Mouse (Mus musculus) layer of hippocampus, adult 2 months (tissue): Measurements from ENCODE around the gene Oard1. TPM values are rescaled to one million over a fixed set of nuclear protein-coding genes. Genes with fewer than 3 reads are reported as not detected.

ENCODE experiments used
- DNase-seq, 2 experiments: peaks; one replicate each; pipeline ENCODE4 v3.0.0; 2022; ENCODE audit warnings: low spot score in 2 of 2
- H3K27ac ChIP-seq: fragments of 200-600 bp; 2 replicates; pipeline ENCODE4 v1.8.1; 2022
- H3K4me3 ChIP-seq: fragments of 200-600 bp; 2 replicates; pipeline ENCODE4 v1.8.1; 2022; ENCODE audit warnings: mild to moderate bottlenecking
- CTCF ChIP-seq: fragments of 200-600 bp; conservative IDR thresholded peaks from 2 replicates; pipeline ENCODE4 v1.8.1; 2022; ENCODE audit warnings: antibody characterized with exemption, mild to moderate bottlenecking, moderate library complexity
- total RNA-seq, 2 experiments: library from RNA; stranded (reverse); gene quantifications; 2 replicates each; pipeline ENCODE4 v1.2.3; 2021

Oard1 gene
- total RNA-seq, 2 experiments from 2014 or later: 11.1 to 15.1 TPM

- DNase-seq: no peak
- no peak for TF ChIP-seq CTCF
- no peak overlapping the region for H3K27ac ChIP-seq
- H3K4me3 ChIP-seq: no peak overlapping the region
These were observed 20.4 kb upstream of the Oard1 start for GRCm38 (mm10) chr17:48389442-48389841.

- DNase-seq: no peak
- no peak overlapping the region for H3K27ac ChIP-seq
- no peak overlapping the region for H3K4me3 ChIP-seq
- no peak for TF ChIP-seq CTCF
These were observed 18.4 kb upstream of the Oard1 start for GRCm38 (mm10) chr17:48391446-48391845.

GRCm38 (mm10) chr17:48392616-48393015 lies 17.2 kb upstream of the Oard1 start:
- no peak for TF ChIP-seq CTCF
- Histone ChIP-seq H3K4me3 (no peak overlapping the region), H3K27ac (0 out of 2 replicates have a peak overlapping the region, but pooled peaks have one; percentile 1)
- peak in 1 of 2 experiments; percentile 39 for DNase-seq

- Histone ChIP-seq H3K4me3 (no peak overlapping the region), H3K27ac (no peak overlapping the region)
- no peak for TF ChIP-seq CTCF
- no peak for DNase-seq
These were observed 8.1 kb upstream of the Oard1 start for GRCm38 (mm10) chr17:48401710-48402109.

- no peak for TF ChIP-seq CTCF
- no peak overlapping the region for H3K4me3 ChIP-seq
- no peak for DNase-seq
- H3K27ac ChIP-seq: no peak overlapping the region
These were observed 7.1 kb upstream of the Oard1 start for GRCm38 (mm10) chr17:48402751-48403150.

- Histone ChIP-seq H3K4me3 (no peak overlapping the region), H3K27ac (no peak overlapping the region)
- no peak for TF ChIP-seq CTCF
- DNase-seq: no peak
These were observed 6.0 kb upstream of the Oard1 start for GRCm38 (mm10) chr17:48403848-48404247.

- no peak for TF ChIP-seq CTCF
- Histone ChIP-seq H3K4me3 (no peak overlapping the region), H3K27ac (no peak overlapping the region)
- no peak for DNase-seq
These were observed 5.1 kb upstream of the Oard1 start for GRCm38 (mm10) chr17:48404706-48405105.

- no peak overlapping the region for H3K27ac ChIP-seq
- TF ChIP-seq CTCF: no peak
- DNase-seq: no peak
- H3K4me3 ChIP-seq: no peak overlapping the region
These were observed 2.7 kb upstream of the Oard1 start for GRCm38 (mm10) chr17:48407154-48407553.

- Histone ChIP-seq H3K27ac (peak overlapping the region; percentile 98), H3K4me3 (peak overlapping the region; percentile 92)
- DNase-seq: no peak
- no peak for TF ChIP-seq CTCF
These were observed 1.8 kb upstream of the Oard1 start for GRCm38 (mm10) chr17:48407910-48408525.

- TF ChIP-seq CTCF: no peak
- peak overlapping the region; percentile 98 for H3K27ac ChIP-seq
- peak overlapping the region; percentile 92 for H3K4me3 ChIP-seq
- peak; percentile 44 to 63 for DNase-seq
These were observed 1.1 kb upstream of the Oard1 start for GRCm38 (mm10) chr17:48408526-48409291.

GRCm38 (mm10) chr17:48410299-48410785 lies 528 bp downstream of the Oard1 start:
- peak overlapping the region; percentile 92 for H3K4me3 ChIP-seq
- peak overlapping the region; percentile 94 for H3K27ac ChIP-seq
- TF ChIP-seq CTCF: no peak
- DNase-seq: no peak

GRCm38 (mm10) chr17:48411241-48411640 lies 1.4 kb downstream of the Oard1 start:
- peak overlapping the region; percentile 94 for H3K27ac ChIP-seq
- TF ChIP-seq CTCF: no peak
- peak overlapping the region; percentile 92 for H3K4me3 ChIP-seq
- DNase-seq: no peak

GRCm38 (mm10) chr17:48416011-48416410 lies 6.2 kb downstream of the Oard1 start:
- DNase-seq: no peak
- Histone ChIP-seq H3K4me3 (no peak overlapping the region), H3K27ac (no peak overlapping the region)
- TF ChIP-seq CTCF: no peak
